Mouse (Mus musculus) stomach, postnatal 0 days (tissue): Measurements from ENCODE around the gene Ank2. TPM values are rescaled to one million over a fixed set of nuclear protein-coding genes. Genes with fewer than 3 reads are reported as not detected.

ENCODE experiments used
- ATAC-seq: fragments of 200-750 bp; cut with Nextera tagmentation; 2 replicates; pipeline ENCODE4 v1.8.0; 2017; ENCODE audit not compliant: low FRiP score, low TSS enrichment
- DNase-seq: peaks from one replicate; pipeline ENCODE4 v3.0.0-alpha.2; 2016; ENCODE audit warnings: low spot score
- H3K27ac ChIP-seq: fragments of 300-500 bp; sonication (generic); replicated peaks from 2 replicates; pipeline ENCODE4 v1.5.1; 2014; ENCODE audit warnings: mild to moderate bottlenecking, control low read depth
- H3K27me3 ChIP-seq: fragments of 300-500 bp; sonication (generic); 2 replicates; pipeline ENCODE4 v1.6.1; 2014; ENCODE audit warnings: low read length; ENCODE audit not compliant: control insufficient read depth, insufficient read depth
- H3K36me3 ChIP-seq: fragments of 300-500 bp; sonication (generic); 2 replicates; pipeline ENCODE4 v1.6.1; 2014; ENCODE audit warnings: low read length, mixed read lengths; ENCODE audit not compliant: control insufficient read depth, insufficient read depth
- H3K4me1 ChIP-seq: fragments of 300-500 bp; sonication (generic); replicated peaks from 2 replicates; pipeline ENCODE4 v1.6.1; 2014; ENCODE audit warnings: antibody characterized with exemption; ENCODE audit not compliant: control insufficient read depth, insufficient read depth
- H3K4me2 ChIP-seq: fragments of 300-500 bp; sonication (generic); replicated peaks from 2 replicates; pipeline ENCODE4 v1.6.1; 2014; ENCODE audit warnings: low read depth, mild to moderate bottlenecking, control low read depth, moderate library complexity
- H3K4me3 ChIP-seq: fragments of 300-500 bp; sonication (generic); 2 replicates; pipeline ENCODE4 v1.5.1; 2014; ENCODE audit warnings: low read depth, low read length, control low read depth
- H3K9ac ChIP-seq: fragments of 300-500 bp; sonication (generic); 2 replicates; pipeline ENCODE4 v1.6.1; 2014; ENCODE audit warnings: mild to moderate bottlenecking, low read length, control low read depth, mixed read lengths
- H3K9me3 ChIP-seq: fragments of 300-500 bp; sonication (generic); 2 replicates; pipeline ENCODE4 v1.6.1; 2016; ENCODE audit warnings: low read length; ENCODE audit not compliant: control insufficient read depth
- CTCF ChIP-seq: IDR thresholded peaks from 2 replicates; pipeline ENCODE4 v1.5.1; 2016; ENCODE audit warnings: antibody characterized with exemption, low read depth, mild to moderate bottlenecking, moderate library complexity
- EP300 ChIP-seq: optimal IDR thresholded peaks from 2 replicates; pipeline ENCODE3; 2016; ENCODE audit warnings: antibody characterized with exemption
- WGBS: fragments of 180-500 bp; shearing (Covaris S2); extraction: QIAGEN DNeasy Blood & Tissue Kit; methylation state at CpG from one replicate; pipeline ENCODE4 v1.1.7; 2014; 5-methylcytosine and 5-hydroxymethylcytosine counted together
- microRNA counts: library from miRNA; unstranded; fragments of <30 nt; microRNA quantifications from one replicate; lab custom pipeline; 2015
- microRNA-seq: library from miRNA; unstranded; fragments of <30 nt; microRNA quantifications from one replicate; pipeline ENCODE4, GENCODE M21; 2016
- polyA plus RNA-seq: library from polyadenylated mRNA; unstranded; fragments of >200 nt; fragmentation: Nextera tagmentation; extraction: Ambion mirVana; gene quantifications from 2 replicates; pipeline ENCODE4 v1.2.1, GENCODE M21; 2015

Gene Ank2
- polyA plus RNA-seq, 1 experiment from 2014 or later, result 12.3 TPM

DNA sequence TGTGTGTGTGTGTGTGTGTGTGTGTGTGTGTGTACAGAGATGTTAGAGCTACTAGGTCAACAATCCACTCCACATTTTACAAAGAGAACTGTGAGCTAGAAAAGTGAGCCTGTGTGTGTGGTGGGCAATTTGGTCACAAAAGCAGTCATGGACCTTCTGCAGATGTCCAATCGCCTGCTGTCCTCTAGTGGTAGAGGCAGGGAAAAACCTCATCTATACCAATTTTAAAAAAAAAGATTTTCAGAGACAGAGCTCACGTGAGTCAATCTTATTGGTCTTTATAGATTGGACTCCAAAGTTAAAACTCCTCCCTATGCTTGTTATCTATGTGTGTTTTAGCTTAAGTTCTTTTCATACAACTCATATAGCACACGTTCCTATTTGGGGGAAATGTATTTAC is 595.6 kb downstream of the Ank2 start:
- Histone ChIP-seq H3K36me3 (no peaks in the 10 kb centered on the region), H3K9me3 (no peaks in the 10 kb centered on the region), H3K9ac (no peak overlapping the region), H3K4me1 (no peaks in the 10 kb centered on the region), H3K4me2 (no peak overlapping the region), H3K4me3 (no peak overlapping the region), H3K27ac (no peak overlapping the region), H3K27me3 (no peaks in the 10 kb centered on the region)
- TF ChIP-seq EP300, result no peak
- peak; percentile 93 for TF ChIP-seq CTCF
- ATAC-seq (no peak), DNase-seq (peak; percentile 53)
- 6% methylated on average over 3 of the region's 3 CpGs for whole genome bisulfite sequencing

DNA sequence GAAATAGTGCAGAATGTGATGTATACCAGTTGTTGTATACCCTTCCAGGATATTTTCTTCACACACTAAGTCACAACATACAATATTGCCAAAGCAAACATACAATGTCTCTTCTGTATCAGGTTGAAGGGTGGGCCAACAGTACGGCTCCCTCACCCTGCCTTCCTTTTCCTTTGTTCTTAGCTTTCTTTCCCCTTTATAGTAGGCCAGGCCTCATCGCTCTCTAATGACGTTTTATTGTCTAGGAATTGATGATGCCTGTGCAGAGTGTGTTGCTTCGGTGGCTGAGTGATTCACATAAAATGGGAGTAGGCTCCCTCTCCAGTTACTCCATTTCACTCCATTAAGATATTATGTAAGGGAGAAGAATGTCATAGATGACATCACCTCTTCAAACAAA is 612.5 kb downstream of the Ank2 start:
- no peak for DNase-seq
- no peak for ATAC-seq
- H3K4me1 ChIP-seq, result no peaks in the 10 kb centered on the region
- H3K9ac ChIP-seq, result no peak overlapping the region
- no peaks in the 10 kb centered on the region for H3K27me3 ChIP-seq
- TF ChIP-seq EP300 (no peak), CTCF (no peak)
- H3K27ac ChIP-seq, result no peak overlapping the region
- 72% methylated on average over 4 of the region's 4 CpGs for WGBS
- no peaks in the 10 kb centered on the region for H3K36me3 ChIP-seq
- no peak overlapping the region for H3K4me3 ChIP-seq
- no peaks in the 10 kb centered on the region for H3K9me3 ChIP-seq
- H3K4me2 ChIP-seq, result no peak overlapping the region

DNA sequence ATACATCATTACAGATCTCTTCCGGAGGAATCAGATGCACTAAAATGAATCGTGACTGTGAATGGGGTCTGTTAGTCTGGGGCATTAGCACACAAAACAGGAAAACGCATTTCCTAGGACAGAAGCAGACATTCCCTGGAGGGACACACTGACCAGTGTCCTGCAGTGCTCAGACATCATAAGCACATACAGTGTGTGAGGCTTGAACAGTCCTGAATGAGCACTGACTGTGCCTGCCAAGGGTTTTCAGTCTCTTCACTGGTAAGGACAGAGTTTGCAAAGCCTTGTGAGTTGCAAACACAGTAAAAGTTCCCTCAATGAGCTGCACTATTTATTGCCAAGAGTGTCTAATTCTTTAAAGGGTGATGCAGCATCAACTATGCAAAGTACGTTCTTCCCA is 613.1 kb downstream of the Ank2 start:
- DNase-seq (no peak), ATAC-seq (no peak)
- H3K27me3 ChIP-seq, result no peaks in the 10 kb centered on the region
- H3K4me2 ChIP-seq, result no peak overlapping the region
- WGBS, result 75% methylated on average over 4 of the region's 4 CpGs
- no peak overlapping the region for H3K4me3 ChIP-seq
- no peaks in the 10 kb centered on the region for H3K4me1 ChIP-seq
- TF ChIP-seq EP300 (no peak), CTCF (no peak)
- no peaks in the 10 kb centered on the region for H3K36me3 ChIP-seq
- no peaks in the 10 kb centered on the region for H3K9me3 ChIP-seq
- no peak overlapping the region for H3K9ac ChIP-seq
- no peak overlapping the region for H3K27ac ChIP-seq

DNA sequence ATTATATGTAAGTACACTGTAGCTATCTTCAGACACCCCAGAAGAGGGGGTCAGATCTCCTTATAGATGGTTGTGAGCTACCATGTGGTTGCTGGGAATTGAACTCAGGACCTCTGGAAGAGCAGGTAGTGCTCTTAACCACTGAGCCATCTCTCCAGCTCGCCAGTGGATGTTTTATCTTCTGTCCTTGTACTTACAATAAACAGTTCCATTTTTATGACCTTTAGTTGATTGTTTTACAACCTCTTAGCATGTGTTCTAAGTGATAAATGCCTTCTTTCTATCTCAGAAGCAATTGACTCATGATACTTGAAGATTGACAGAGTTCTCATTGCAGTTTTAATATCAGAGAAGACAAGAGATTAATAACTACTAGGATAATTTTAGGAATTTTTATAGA is 620.9 kb downstream of the Ank2 start:
- Histone ChIP-seq H3K27me3 (no peaks in the 10 kb centered on the region), H3K9me3 (no peaks in the 10 kb centered on the region), H3K27ac (no peak overlapping the region), H3K9ac (no peak overlapping the region), H3K4me2 (no peak overlapping the region), H3K4me3 (no peak overlapping the region), H3K36me3 (no peaks in the 10 kb centered on the region), H3K4me1 (no peaks in the 10 kb centered on the region)
- TF ChIP-seq EP300 (no peak), CTCF (no peak)
- DNase-seq, result no peak
- ATAC-seq, result no peak
- 29% methylated on average over 1 of the region's 1 CpGs for WGBS

MicroRNAs encoded within 50 kb of the gene (microRNA counts, 519-probe panel; counts per million panel counts)
- not detected for microRNA mmu-miR-302a (lab: Ali Mortazavi, UCI)
- not detected for microRNA mmu-miR-302b (lab: Ali Mortazavi, UCI)
- microRNA mmu-miR-302c (lab: Ali Mortazavi, UCI), result not detected
- microRNA mmu-miR-302d (lab: Ali Mortazavi, UCI), result not detected
- not detected for microRNA mmu-miR-367 (lab: Ali Mortazavi, UCI)

Small RNAs within 50 kb of the gene (microRNA-seq; reads per million reads assigned to microRNA genes)
- gene Gm44494, result not detected
- 6.1 reads per million, percentile 10 among the genes with 10 or more reads in this experiment for gene Mir302a
- gene Mir302b, result 5.1 reads per million, percentile 8 among the genes with 10 or more reads in this experiment
- gene Mir302c, result 0.96 reads per million
- 5.1 reads per million, percentile 8 among the genes with 10 or more reads in this experiment for gene Mir302d
- not detected for gene Mir367

Other genes starting within 250 kb of the Ank2 start
- gene Larp7, start 54.0 kb upstream of the Ank2 start, polyA plus RNA-seq, result 23.2 and 23.3 TPM in 2 replicates
- 1.1 and 1.4 TPM in 2 replicates for gene Zgrf1, start 54.1 kb upstream of the Ank2 start, polyA plus RNA-seq
- gene Neurog2, start 133.8 kb upstream of the Ank2 start, polyA plus RNA-seq, result not detected in 2 replicates